Mouse (Mus musculus) bone marrow, adult 2 months (tissue): ENCODE measurements around the gene Abcg5.

Source experiments
- CTCF ChIP-seq: fragments of 200-500 bp; IDR thresholded peaks from 2 replicates; pipeline ENCODE4 v1.5.1; 2011; ENCODE audit warnings: low read length, control low read depth; ENCODE audit not compliant: control insufficient read depth, insufficient read depth
- POLR2A ChIP-seq: fragments of 200-500 bp; IDR thresholded peaks from 2 replicates; pipeline ENCODE4 v1.6.1; 2011; ENCODE audit warnings: low read depth, mild to moderate bottlenecking, control low read depth, low read length, borderline replicate concordance; ENCODE audit not compliant: control insufficient read depth

DNA sequence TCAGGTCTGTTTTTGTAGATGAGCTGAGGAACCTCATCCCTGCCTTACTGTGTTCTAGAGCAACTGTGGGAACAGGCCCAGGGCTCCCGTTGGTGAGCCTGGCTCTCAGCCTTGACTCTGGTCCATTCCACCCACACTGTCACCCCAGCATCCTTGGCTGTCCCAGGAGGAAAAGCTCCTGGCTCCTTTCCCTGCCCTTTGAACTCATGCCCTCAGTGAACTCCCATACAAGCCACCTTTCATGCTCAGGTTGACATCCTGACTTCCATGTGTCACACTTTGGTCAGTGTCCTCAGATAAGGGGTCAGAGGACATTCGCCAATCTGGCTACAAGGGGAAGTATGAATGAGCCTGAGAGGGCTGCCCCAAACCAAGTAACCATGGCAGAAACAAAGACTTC lies 10.9 kb upstream of the Abcg5 start:
- TF ChIP-seq CTCF (no peak), POLR2A (no peak)
